Mouse (Mus musculus) macrophage (primary cell): Measurements from ENCODE around the gene Stk11ip. TPM values are rescaled to one million over a fixed set of nuclear protein-coding genes. Genes with fewer than 3 reads are reported as not detected.

Experiments used
- H3K27ac ChIP-seq: fragments of 350-480 bp; formaldehyde crosslinking; 2 replicates; pipeline ENCODE4 v1.9.0; 2021
- H3K36me3 ChIP-seq: fragments of 350-480 bp; formaldehyde crosslinking; 2 replicates; pipeline ENCODE4 v1.9.0; 2021; ENCODE audit errors: inconsistent target
- H3K4me3 ChIP-seq: fragments of 350-480 bp; formaldehyde crosslinking; 2 replicates; pipeline ENCODE4 v1.9.0; 2021; ENCODE audit errors: inconsistent target
- H3K79me2 ChIP-seq: fragments of 350-480 bp; formaldehyde crosslinking; 2 replicates; pipeline ENCODE4 v1.9.0; 2021; ENCODE audit errors: inconsistent target
- WGBS: methylation state at CpG from one replicate; pipeline ENCODE4 v1.1.7; 2026; ENCODE audit warnings: inconsistent platforms; ENCODE audit not compliant: missing documents; 5-methylcytosine and 5-hydroxymethylcytosine counted together
- polyA plus RNA-seq: library from polyadenylated mRNA; stranded (reverse); fragments of 250-400 nt; gene quantifications from 3 replicates; pipeline ENCODE4 v1.2.4, GENCODE M21; 2018; ENCODE audit warnings: inconsistent platforms
- total RNA-seq, 78 experiments: library from RNA; depleted of rRNA; stranded (reverse); fragments of 250-400 nt; gene quantifications; 1 replicate in 9 of 78; 2 replicates in 24 of 78; 3 replicates in 43 of 78; 4 replicates in 2 of 78; pipeline ENCODE4 v1.2.4; 2018; ENCODE audit warnings: inconsistent platforms in 56 of 78

The Stk11ip gene
- total RNA-seq (2018; cell fraction: chromatin; rRNA removed) = 100 to 1,000 TPM in 25 of 26 experiments, 10 to 100 TPM in 1; 75.3 to 288 (median 149) TPM
- total RNA-seq (2018; cell fraction: cytosol; rRNA removed) = 10 to 100 TPM; 15.8 to 47.9 (median 28.7) TPM
- 100 to 1,000 TPM in 7 of 26 experiments, 10 to 100 TPM in 19; 31.2 to 141 (median 59.7) TPM for total RNA-seq (2018; cell fraction: nucleus; rRNA removed)
- 14.6 to 47.0 TPM (median 35.6 TPM) in 3 replicates for polyA plus RNA-seq

DNA sequence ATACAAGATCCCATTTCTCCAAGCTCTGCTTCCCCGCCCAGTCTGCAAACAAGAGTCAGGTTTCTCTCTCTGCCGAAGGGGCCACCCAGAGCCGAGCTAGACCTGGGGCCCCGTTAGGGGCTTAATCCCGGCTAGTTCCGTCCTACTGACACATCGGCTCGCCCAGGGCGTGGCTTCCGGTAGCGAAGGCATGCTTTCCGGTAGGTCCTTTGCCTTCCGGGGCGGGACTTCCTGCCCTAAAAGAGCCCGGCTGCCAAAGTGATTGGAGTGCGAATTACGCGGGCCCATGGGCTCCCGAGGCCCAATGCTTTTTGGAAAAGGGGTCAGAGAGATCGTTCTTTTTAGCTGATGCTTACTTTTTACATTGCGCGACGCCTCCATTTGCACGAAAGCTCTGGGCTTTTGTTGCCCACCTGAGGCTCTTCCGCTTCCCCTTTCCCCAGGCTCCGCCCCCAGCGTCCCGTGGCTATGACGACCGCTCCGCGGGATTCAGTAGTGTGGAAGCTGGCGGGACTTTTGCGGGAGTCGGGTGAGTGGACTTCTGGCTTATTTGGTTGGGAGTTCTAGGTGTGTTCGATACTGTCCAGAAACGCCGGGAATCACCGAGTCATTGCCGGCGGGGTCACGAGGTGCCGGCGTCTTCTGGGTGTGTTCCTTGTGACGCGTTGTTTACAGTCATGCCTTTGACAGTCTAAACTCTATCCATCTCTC lies at the start of gene Stk11ip:
Gene Stk11ip (plus strand): TSS at position 209 of the 711 bp plus-strand sequence.
- under 1% methylated on average over 46 of the region's 46 CpGs for WGBS
- Histone ChIP-seq H3K27ac (peak within 1 kb of the TSS; percentile 95), H3K36me3 (peaks cover 15% of the 10 kb centered on the region; the same call in 1 of the 2 replicates), H3K79me2 (peaks cover 41% of the 10 kb centered on the region; the same call in 1 of the 2 replicates), H3K4me3 (peak within 1 kb of the TSS; percentile 86)

DNA sequence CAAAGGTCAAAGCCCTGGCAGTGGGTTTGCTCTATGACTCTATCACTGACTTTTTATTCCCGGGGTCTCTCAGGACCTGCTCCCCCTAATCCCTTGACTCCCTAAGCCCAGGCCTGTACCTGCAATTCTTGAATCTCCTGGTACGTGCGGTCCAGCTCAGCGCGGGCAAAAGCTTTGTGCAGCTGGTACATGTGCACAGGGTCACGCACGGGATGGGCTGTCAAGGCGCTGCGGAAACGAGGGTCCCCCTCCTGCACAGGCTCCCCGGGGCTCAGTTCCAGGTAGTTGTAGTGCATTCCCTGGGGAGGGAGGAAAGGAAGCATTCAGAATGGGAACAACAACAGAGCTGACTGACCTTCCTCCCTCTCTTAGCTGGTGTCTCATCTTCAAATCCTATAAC lies 44.9 kb upstream of the Stk11ip start:
- 91% methylated on average over 9 of the region's 11 CpGs for WGBS
- Histone ChIP-seq H3K36me3 (no peaks in the 10 kb centered on the region), H3K4me3 (no peak overlapping the region), H3K27ac (no peak overlapping the region), H3K79me2 (no peaks in the 10 kb centered on the region)

DNA sequence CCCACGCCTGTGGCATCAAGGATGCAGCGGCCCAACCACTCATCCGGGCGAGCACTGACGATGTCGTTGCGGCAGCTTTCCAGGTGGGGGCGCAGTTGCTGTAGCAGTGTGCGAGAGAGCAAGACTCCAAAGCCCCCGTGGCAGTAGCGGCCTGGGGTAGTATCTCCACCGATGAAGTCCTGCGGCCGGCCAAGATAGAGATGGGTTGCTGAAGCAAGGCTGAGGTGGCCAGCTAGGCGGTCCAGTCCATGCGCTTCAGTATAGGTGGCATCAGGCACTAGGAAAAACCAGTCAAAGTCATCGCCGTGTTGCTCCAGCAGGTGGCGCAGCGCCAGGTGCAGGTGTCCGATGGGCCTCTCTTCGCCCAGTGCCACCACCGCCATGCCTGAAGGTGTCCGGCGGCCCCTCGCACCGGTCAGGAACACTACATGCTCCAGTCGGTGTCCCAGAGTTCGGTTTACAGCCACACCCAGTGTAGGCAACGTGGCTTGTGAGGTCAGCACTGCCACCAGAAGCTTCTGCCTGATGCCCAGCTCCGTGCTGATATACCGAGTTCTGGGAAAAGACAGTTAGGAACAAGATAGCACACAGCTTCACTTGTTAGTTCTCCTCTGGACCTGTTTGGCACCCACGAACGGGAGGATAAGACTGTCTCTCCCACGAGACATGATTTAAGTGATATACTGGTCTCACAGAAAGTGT lies 43.9 kb upstream of the Stk11ip start:
- 12% methylated on average over 35 of the region's 35 CpGs for WGBS
- Histone ChIP-seq H3K27ac (no peak overlapping the region), H3K4me3 (no peak overlapping the region), H3K79me2 (no peaks in the 10 kb centered on the region), H3K36me3 (no peaks in the 10 kb centered on the region)

DNA sequence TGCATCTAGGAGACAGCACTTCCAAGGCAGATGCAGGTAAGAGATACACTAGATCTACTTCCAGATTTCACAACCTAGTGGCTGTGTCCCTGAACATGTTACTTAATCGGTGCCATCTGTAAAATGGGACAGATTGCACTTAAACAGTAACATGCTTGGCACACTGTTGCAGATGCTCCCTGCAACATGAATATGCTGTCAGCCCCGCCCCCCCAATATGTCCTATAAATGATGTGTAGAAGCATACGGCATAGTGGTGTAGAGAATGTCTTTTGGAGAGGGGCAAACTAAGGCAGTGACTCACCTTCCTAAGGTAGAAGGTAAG lies 43.4 kb upstream of the Stk11ip start:
- 49% methylated on average over 3 of the region's 3 CpGs for WGBS
- Histone ChIP-seq H3K4me3 (no peak overlapping the region), H3K36me3 (no peaks in the 10 kb centered on the region), H3K79me2 (no peaks in the 10 kb centered on the region), H3K27ac (no peak overlapping the region)

DNA sequence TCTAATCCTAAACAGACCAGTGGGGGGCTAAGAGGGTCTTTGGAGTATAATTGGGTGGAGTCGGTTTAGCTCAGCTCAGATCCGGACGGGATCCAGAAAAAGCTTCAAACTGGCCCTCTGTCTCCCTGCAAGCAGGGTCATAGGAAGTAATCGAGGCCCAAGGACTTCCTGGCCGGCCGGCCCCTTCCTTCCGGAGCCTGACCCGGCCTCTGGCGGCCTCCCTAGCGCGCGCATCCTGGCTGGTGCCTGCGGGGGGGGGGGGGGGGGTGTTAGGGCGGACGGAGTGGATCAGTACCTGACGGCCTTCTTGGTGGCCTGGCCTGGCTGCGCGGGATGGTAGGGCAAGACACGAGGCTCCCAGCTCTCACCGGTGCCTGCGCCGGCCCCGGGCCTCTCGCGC lies 42.8 kb upstream of the Stk11ip start:
- 0% methylated on average over 10 of the region's 25 CpGs for WGBS
- no peaks in the 10 kb centered on the region for H3K79me2 ChIP-seq
- no peak overlapping the region for H3K4me3 ChIP-seq
- H3K27ac ChIP-seq = no peak overlapping the region
- H3K36me3 ChIP-seq = no peaks in the 10 kb centered on the region

DNA sequence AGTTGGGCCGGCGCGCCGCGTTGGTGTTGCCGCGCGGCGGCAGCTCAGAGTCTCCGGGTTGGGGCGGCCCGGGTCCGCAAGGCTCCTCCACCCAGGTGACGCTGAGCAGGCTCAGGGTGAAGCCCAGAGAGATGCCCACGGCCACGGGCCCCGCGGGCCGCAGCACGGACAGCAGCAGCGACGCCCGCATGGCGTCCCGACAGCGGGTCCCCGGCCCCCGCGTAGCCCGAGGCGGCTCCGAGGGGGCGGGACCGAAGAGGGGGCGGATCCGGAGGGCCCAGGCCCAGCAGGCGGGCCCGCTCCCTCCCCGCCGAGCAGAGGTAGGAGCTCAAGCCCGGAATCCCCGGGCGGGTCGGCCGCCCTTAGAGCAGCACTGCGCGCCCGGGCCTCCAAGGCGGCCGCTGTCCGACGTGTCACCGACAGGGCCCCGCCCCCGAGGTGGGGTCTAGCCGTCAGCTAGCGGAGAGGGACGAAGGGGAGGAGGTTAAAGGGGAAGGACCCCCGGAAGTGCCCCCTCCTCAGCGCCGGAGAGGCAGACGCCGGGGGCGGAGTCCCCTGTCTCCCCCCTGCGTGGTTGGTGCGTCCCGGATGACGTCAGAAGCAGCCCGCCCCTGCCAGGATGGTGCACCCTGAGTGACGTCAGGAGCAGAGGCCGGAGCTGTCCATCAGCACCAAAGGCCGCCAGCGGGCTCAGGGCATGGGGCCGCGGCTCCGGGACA lies 42.3 kb upstream of the Stk11ip start, which contains the start of the genes Chpf and Tmem198:
Gene Chpf (minus strand): TSS at position 392 of the 719 bp plus-strand sequence.
Gene Tmem198 (plus strand): TSS at position 617 of the 719 bp plus-strand sequence.
- H3K4me3 ChIP-seq = no peak within 1 kb of the TSS
- no peaks in the 10 kb centered on the region for H3K79me2 ChIP-seq
- no peak within 1 kb of the TSS for H3K27ac ChIP-seq
- H3K36me3 ChIP-seq = no peaks in the 10 kb centered on the region
- WGBS = 1% methylated on average over 65 of the region's 76 CpGs

DNA sequence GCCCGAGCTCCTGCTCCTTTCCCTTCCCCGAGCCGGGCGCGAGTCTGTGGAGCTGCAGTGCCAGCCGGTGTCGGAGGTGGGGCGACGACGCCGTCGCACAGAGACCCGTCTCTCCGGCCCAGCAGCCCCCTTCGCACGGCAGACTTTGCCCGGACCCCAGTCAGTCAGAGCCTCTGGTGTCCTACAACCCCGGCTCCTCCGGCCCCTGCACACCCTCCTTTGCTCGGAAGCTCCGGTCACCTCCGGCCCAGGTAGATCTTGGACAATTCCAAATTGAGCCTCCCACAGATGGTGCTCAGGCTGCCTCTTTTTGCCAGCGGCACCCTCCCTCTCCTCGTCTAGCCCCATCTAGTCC lies 41.7 kb upstream of the Stk11ip start:
- WGBS = 2% methylated on average over 18 of the region's 24 CpGs
- Histone ChIP-seq H3K36me3 (no peaks in the 10 kb centered on the region), H3K27ac (no peak overlapping the region), H3K4me3 (no peak overlapping the region), H3K79me2 (no peaks in the 10 kb centered on the region)

DNA sequence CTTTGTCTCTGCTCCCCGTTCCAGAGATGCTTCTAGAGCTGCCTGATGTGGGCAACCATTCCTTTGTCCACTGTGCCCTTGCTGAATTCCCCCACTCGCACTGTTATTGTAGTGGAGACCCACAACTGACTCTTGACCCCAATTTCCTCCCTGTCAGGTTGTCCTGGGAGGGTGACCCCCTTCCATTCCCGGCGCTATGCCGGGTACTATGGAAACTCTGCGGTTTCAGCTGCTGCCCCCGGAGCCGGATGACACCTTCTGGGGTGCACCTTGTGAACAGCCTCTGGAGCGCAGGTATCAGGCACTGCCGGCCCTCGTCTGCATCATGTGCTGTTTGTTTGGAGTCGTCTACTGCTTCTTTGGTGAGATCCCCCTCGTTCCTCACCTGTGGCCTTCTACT lies 41.3 kb upstream of the Stk11ip start:
- H3K36me3 ChIP-seq = no peaks in the 10 kb centered on the region
- no peak overlapping the region for H3K4me3 ChIP-seq

DNA sequence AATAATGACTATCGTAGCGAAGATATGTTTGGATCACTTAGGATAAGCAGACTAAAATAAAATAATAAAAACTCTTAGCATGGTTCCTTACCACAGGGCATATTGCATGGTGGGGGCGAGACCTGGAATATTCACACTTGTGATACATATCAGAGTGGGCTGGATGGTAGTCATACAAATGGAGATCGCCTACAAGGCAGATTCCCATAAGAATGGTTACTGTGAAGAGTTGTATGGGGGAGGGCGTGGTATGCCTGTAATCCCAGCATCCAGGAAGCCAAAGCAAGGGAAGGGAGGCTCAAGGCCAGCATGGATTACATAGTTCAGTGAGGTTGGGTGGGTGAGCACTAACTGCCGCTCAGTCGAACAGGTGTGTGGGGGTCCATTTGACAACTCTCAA lies 40.6 kb upstream of the Stk11ip start:
- Histone ChIP-seq H3K27ac (no peak overlapping the region), H3K36me3 (no peaks in the 10 kb centered on the region), H3K4me3 (no peak overlapping the region), H3K79me2 (no peaks in the 10 kb centered on the region)
- 78% methylated on average over 7 of the region's 7 CpGs for WGBS

More for the DNA sequence above, 41.3 kb upstream of the Stk11ip start:
- WGBS = 32% methylated on average over 13 of the region's 13 CpGs
- H3K27ac ChIP-seq = no peak overlapping the region
- no peaks in the 10 kb centered on the region for H3K79me2 ChIP-seq

DNA sequence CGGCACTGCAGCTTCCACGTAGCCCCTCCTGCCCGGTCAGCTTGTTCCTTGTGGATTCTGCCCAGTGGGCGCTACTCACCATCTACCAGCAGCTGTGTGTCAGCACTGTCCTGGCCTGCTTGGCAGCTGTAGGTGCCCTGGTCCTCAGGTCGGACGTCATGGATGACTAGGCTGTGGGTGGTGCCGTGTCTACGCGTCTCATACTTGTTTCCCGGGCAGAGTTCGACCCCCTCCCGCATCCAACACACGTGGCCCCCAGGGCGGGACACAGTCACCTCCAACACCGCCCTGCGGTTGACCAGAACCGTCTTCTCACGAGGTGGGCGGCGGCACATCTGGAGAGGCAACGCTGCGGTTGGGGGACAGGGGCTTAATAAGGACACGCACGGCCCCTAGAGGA lies 34.8 kb upstream of the Stk11ip start:
- no peak overlapping the region for H3K4me3 ChIP-seq
- no peak overlapping the region for H3K27ac ChIP-seq
- 11% methylated on average over 24 of the region's 24 CpGs for WGBS
- H3K36me3 ChIP-seq = no peaks in the 10 kb centered on the region
- H3K79me2 ChIP-seq = no peaks in the 10 kb centered on the region

DNA sequence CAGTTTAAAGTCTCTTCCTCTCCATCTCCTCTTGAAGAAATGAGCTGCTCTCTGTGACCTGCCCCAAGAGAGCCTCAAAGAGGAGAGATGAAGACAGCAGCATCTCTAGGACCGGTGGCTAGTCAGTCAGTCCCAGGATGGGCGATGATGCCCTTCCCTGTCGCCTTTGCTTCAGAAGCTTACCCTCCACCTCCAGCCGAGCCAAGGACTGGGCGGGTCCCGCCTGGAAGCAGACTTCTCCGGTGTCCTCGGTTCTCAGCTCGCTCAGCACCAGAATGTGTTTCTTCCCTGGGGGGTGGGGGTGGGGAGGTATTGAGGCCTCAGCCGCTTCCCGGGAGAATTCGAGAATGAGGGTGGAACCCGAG lies 34.3 kb upstream of the Stk11ip start:
- Histone ChIP-seq H3K79me2 (no peaks in the 10 kb centered on the region), H3K36me3 (no peaks in the 10 kb centered on the region), H3K27ac (no peak overlapping the region), H3K4me3 (no peak overlapping the region)
- 7% methylated on average over 13 of the region's 13 CpGs for WGBS

DNA sequence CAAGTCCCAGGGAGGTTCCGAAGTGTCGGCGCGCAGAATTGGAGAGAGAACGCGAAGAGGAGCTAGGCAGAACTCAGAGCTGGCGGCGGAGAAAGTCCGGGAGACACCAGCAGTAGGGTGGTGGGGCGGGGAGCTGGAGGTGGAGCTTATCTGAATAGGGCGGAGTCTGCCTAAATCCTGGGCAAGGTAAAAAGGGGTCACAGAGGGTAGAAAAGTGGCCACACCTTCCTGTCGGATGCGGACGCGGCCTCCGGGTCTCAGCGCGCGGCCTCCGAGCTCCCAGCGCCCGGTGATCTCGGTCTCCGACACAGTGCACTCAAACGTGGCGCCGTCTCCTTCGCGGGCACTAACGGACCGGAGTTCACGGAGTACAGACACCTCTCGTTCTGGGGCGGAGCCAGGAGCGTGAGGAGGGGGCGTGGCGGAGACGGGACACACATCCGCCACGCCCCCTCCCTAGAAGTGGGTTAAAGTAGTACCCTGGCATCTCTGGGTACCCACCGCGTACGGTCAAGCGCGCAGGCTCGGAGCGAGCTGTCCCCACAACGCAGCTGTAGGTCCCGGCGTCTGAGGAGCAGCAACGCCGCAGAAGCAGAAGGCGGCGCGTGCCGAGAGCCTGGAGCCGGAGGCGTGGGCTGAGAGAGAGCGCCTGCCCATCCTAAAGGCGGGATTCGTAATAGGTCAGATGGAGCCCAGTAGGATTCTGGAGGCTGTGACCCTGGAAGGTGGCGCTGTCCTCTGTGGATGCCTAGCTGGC lies 33.7 kb upstream of the Stk11ip start:
- H3K27ac ChIP-seq = no peak overlapping the region
- 3% methylated on average over 56 of the region's 62 CpGs for WGBS
- H3K36me3 ChIP-seq = no peaks in the 10 kb centered on the region
- no peaks in the 10 kb centered on the region for H3K79me2 ChIP-seq
- H3K4me3 ChIP-seq = no peak overlapping the region

DNA sequence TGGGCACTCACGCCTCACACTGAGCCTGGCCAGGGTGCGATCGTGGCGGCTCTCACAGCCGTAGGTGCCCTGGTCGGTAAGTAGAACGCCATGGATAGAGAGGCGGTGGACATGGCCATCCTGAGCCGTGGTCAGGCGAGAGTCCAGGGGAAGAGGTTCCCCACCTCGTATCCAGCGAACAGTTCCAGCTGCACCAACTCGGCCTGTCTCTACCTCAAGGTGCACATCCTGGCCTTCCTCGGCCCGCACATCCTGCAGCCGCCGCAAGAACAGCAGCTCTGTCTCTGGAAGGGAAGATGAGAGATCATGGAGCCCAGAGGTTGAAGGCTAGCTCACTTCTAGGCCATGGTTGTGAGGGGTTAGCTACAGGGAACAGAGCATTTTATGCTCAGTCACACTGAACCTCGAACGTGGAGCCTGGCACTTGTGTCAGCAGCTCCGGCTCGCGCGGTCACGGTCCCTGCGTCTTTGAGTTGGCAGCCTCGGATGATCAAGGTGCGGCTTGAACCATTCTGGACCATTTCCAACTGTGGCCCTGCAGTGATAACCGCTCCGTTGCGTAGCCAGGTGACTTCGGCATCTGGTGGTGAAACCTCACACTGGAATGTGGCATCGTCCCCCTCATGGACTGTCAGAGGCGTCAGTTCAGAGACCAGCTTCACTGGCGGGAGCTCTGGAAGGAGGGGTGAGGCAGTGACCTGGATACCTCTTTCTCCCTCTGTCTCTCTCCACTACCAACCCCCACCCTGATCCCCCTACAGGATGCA lies 30.4 kb upstream of the Stk11ip start:
- no peaks in the 10 kb centered on the region for H3K36me3 ChIP-seq
- no peak overlapping the region for H3K27ac ChIP-seq
- 96% methylated on average over 34 of the region's 34 CpGs for WGBS
- H3K79me2 ChIP-seq = no peaks in the 10 kb centered on the region
- no peak overlapping the region for H3K4me3 ChIP-seq
